ENCODE assay signal across 8 mouse cellular contexts in the genomic region with DNA sequence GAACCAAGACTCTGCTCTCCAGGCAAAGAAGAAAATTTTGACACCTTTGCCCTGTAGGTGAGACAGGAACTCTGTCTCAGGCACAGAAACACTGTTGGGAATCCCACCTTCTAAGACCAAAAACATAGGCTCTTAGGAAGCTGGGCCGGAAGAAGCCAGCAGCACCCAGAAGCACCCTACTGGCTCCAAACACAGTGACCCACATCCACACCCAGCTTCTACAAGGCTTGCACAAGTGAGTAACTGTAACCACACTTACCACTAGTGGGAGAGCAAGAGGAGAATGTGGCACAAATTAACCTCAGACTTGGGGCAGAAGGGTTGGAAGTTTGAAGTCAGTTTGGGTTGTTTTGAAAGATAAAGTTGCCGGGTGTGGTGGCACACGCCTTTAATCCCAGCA. TPM values are rescaled to one million over a fixed set of nuclear protein-coding genes. Genes with fewer than 3 reads are reported as not detected.
DNase-seq lines count a peak whose midpoint lies in the region; ATAC-seq and TF ChIP-seq lines count a peak whose summit lies in the region.

No protein-coding gene starts in this region.

- DNase-seq in cerebellum, adult 8-10 months: no peak
- DNase-seq in lung, postnatal 36 days: no peak
- DNase-seq in intestine, embryonic 14.5 days (ENCODE audit: low spot score): no peak
- no peak for DNase-seq in frontal cortex, postnatal 36 days (ENCODE audit: low spot score in 2 of 2)
- no peak for DNase-seq in layer of hippocampus, adult 8-10 months (ENCODE audit: low spot score in 2 of 2)

- H3K4me1 ChIP-seq in lung, embryonic 16.5 days (replicated peaks; ENCODE audit: control insufficient read depth, insufficient read depth, low read length): peaks cover 20% of the 10 kb centered on the region
- peaks cover 7% of the 10 kb centered on the region for H3K4me1 ChIP-seq in intestine, embryonic 14.5 days (replicated peaks; ENCODE audit: control insufficient read depth, insufficient read depth, low read length)
- peaks cover 14% of the 10 kb centered on the region; the same call in 1 of the 2 replicates for H3K4me1 ChIP-seq in small intestine, adult 2 months (ENCODE audit: control insufficient read depth, insufficient read depth, insufficient read length, low read length)

- no peaks in the 10 kb centered on the region for H3K27me3 ChIP-seq in lung, embryonic 16.5 days (ENCODE audit: control insufficient read depth, insufficient read depth, low read depth, low read length)
- H3K27me3 ChIP-seq in intestine, embryonic 14.5 days (replicated peaks; ENCODE audit: control insufficient read depth, insufficient read depth, low read length): no peaks in the 10 kb centered on the region
- H3K27me3 ChIP-seq in small intestine, adult 2 months (ENCODE audit: control insufficient read depth, insufficient read depth, low read length): no peaks in the 10 kb centered on the region

- H3K4me2 ChIP-seq in lung, embryonic 16.5 days (ENCODE audit: low read depth, low read length): peak overlapping the region; percentile 37
- H3K4me2 ChIP-seq in intestine, embryonic 14.5 days (ENCODE audit: low read length): no peak overlapping the region

- ATAC-seq in cerebellum, adult (ENCODE audit: insufficient number of reproducible peaks, low FRiP score, low TSS enrichment): 0 out of 2 replicates have a peak, but pooled peaks have one; percentile 26
- no peak for ATAC-seq in lung, embryonic 16.5 days (ENCODE audit: low read depth)
- ATAC-seq in intestine, embryonic 14.5 days (replicated peaks; ENCODE audit: low FRiP score, low TSS enrichment, low read depth): no peak

- no peak for TF ChIP-seq POLR2A in small intestine, adult 2 months (IDR thresholded peaks at IDR 0.05; ENCODE audit: low read depth, low read length)

- WGBS in lung, embryonic 16.5 days: 62% methylated on average over 3 of the region's 3 CpGs
- WGBS in intestine, embryonic 14.5 days: 74% methylated on average over 3 of the region's 3 CpGs
- WGBS in small intestine, adult 2 months: 62% methylated on average over 3 of the region's 3 CpGs

- no peaks in the 10 kb centered on the region for H3K36me3 ChIP-seq in lung, embryonic 16.5 days (ENCODE audit: control insufficient read depth, insufficient read depth, low read length)
- H3K36me3 ChIP-seq in intestine, embryonic 14.5 days (ENCODE audit: control insufficient read depth, insufficient read depth, low read length): no peaks in the 10 kb centered on the region
- H3K36me3 ChIP-seq in small intestine, adult 2 months (ENCODE audit: control insufficient read depth, insufficient read depth, low read length): no peaks in the 10 kb centered on the region

- peak overlapping the region; percentile 30; the same call in 1 of the 2 replicates for H3K9ac ChIP-seq in lung, embryonic 16.5 days (ENCODE audit: low read length)
- H3K9ac ChIP-seq in intestine, embryonic 14.5 days (ENCODE audit: low read length): no peak overlapping the region

- TF ChIP-seq CTCF in small intestine, adult 2 months (IDR thresholded peaks at IDR 0.05; ENCODE audit: extremely low read depth, insufficient read length, insufficient replicate concordance, low read depth, low read length): no peak

- H3K4me3 ChIP-seq in lung, embryonic 16.5 days (ENCODE audit: low read length): peak overlapping the region; percentile 4; the same call in 1 of the 2 replicates
- no peak overlapping the region for H3K4me3 ChIP-seq in intestine, embryonic 14.5 days (ENCODE audit: low read depth, low read length)
- H3K4me3 ChIP-seq in small intestine, adult 2 months (ENCODE audit: low read depth, low read length): no peak overlapping the region; the same call in 1 of the 2 replicates

- H3K27ac ChIP-seq in lung, embryonic 16.5 days (ENCODE audit: low read length): peak overlapping the region; percentile 76
- H3K27ac ChIP-seq in intestine, embryonic 14.5 days (ENCODE audit: low read depth): peak overlapping the region; percentile 24; the same call in 1 of the 2 replicates
- H3K27ac ChIP-seq in small intestine, adult 2 months (ENCODE audit: insufficient read depth, low read depth, low read length): peak overlapping the region; percentile 53

- no peaks in the 10 kb centered on the region for H3K9me3 ChIP-seq in lung, embryonic 16.5 days (ENCODE audit: control insufficient read depth, low read length)
- no peaks in the 10 kb centered on the region for H3K9me3 ChIP-seq in intestine, embryonic 14.5 days (ENCODE audit: control insufficient read depth, low read length)

RNA-seq across cellular contexts. Expression of gene Stoml1, which starts 22.8 kb away (rescaled TPM):
- 28.7 and 28.8 TPM in 2 replicates for polyA plus RNA-seq in lung, embryonic 16.5 days (2015; fragmentation: Nextera tagmentation; extraction: Ambion mirVana)
- polyA plus RNA-seq in intestine, embryonic 14.5 days (2014; fragmentation: Nextera tagmentation; extraction: Ambion mirVana): 21.3 and 22.9 TPM in 2 replicates
- 9.9 and 21.3 TPM in 2 replicates for polyA plus RNA-seq in small intestine, adult 2 months (2012; rRNA removed)
- 10 to 100 TPM; 65.2 to 77.4 (median 75.3) TPM for total RNA-seq in layer of hippocampus, adult 8-10 months (2022)

RNA-seq across cellular contexts. Expression of gene Pml, which starts 26.2 kb away (rescaled TPM):
- polyA plus RNA-seq in lung, embryonic 16.5 days (2015; fragmentation: Nextera tagmentation; extraction: Ambion mirVana): 20.4 and 21.6 TPM in 2 replicates
- 16.9 and 17.7 TPM in 2 replicates for polyA plus RNA-seq in intestine, embryonic 14.5 days (2014; fragmentation: Nextera tagmentation; extraction: Ambion mirVana)
- polyA plus RNA-seq in small intestine, adult 2 months (2012; rRNA removed): 18.4 and 45.0 TPM in 2 replicates
- 10 to 100 TPM; 13.2 to 19.0 (median 15.6) TPM for total RNA-seq in layer of hippocampus, adult 8-10 months (2022)

RNA-seq across cellular contexts. Expression of gene Loxl1, which starts 37.2 kb away (rescaled TPM):
- 38.6 and 42.4 TPM in 2 replicates for polyA plus RNA-seq in lung, embryonic 16.5 days (2015; fragmentation: Nextera tagmentation; extraction: Ambion mirVana)
- 27.2 and 31.8 TPM in 2 replicates for polyA plus RNA-seq in intestine, embryonic 14.5 days (2014; fragmentation: Nextera tagmentation; extraction: Ambion mirVana)
- 15.6 and 26.7 TPM in 2 replicates for polyA plus RNA-seq in small intestine, adult 2 months (2012; rRNA removed)
- 1 to 10 TPM; 2.6 to 4.2 (median 3.0) TPM for total RNA-seq in layer of hippocampus, adult 8-10 months (2022)

Comparison
In these comparisons a context has a peak if more than half of its experiments do, and no peak if none do; other contexts are left out.
1. H3K27ac ChIP-seq: peak in every context shown above with its lines; median percentile 76 in lung, embryonic 16.5 days; 53 in small intestine, adult 2 months; 24 in intestine, embryonic 14.5 days.